Mouse (Mus musculus) megakaryocyte progenitor cell, adult 5-6 weeks (primary cell): ENCODE measurements around the gene Dcun1d4. TPM values are rescaled to one million over a fixed set of nuclear protein-coding genes. Genes with fewer than 3 reads are reported as not detected.

Experiments used
- ATAC-seq: replicated peaks from 2 replicates; pipeline ENCODE4 v1.8.0; 2016; ENCODE audit warnings: mild to moderate bottlenecking, moderate TSS enrichment, inconsistent platforms; ENCODE audit not compliant: poor library complexity
- total RNA-seq, 2 experiments: library from RNA; stranded (forward) in 1 of 2; stranded (reverse) in 1 of 2; fragments of 157-497, 149-512 nt in 1 of 2; fragments of 200-1000 nt in 1 of 2; gene quantifications; 2 replicates each; pipeline versions ENCODE4 v1.2.3 to v1.2.4; 2015 to 2017

The Dcun1d4 gene
- total RNA-seq, 2 experiments from 2014 or later: 11.1 to 19.9 TPM

DNA sequence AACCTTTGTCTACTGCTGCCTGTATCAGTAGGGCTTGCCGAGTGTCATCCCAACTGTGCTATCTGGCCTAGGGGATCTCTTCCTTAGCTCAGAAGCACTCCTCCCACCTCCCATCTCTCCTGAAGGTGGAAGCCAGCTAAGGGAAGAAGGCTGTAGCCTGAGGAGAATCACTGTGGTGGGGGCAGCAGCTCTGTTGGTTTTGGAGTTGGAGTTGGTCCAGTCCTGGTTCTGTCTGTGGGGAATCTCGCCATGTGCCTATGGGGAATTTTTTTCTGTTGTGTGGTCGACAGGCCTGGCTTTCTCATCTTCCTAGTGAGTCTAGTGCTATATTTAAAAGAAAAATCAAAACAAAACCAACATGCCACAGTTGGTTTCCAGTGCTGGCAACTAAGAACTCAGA lies 16.6 kb downstream of the Dcun1d4 start:
- no peak for ATAC-seq

DNA sequence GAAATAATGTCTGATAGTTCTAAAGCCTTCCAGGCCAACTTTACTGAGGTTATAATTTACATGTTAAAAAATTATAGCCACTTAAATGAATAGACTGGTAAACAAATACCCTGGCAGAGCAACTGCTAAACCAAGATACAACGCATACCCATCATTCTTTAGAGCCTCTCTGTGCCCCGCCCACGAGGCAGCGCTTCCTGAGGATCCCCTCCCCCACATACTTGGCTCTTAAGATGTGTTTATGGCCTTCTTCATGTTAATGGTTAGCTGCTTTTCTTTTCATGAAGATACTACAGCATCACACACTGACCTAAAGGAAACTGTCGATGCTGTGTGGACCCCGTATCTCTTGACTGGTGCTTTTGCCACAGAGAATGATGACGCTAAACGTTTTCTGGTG lies 17.8 kb downstream of the Dcun1d4 start:
- no peak for ATAC-seq

DNA sequence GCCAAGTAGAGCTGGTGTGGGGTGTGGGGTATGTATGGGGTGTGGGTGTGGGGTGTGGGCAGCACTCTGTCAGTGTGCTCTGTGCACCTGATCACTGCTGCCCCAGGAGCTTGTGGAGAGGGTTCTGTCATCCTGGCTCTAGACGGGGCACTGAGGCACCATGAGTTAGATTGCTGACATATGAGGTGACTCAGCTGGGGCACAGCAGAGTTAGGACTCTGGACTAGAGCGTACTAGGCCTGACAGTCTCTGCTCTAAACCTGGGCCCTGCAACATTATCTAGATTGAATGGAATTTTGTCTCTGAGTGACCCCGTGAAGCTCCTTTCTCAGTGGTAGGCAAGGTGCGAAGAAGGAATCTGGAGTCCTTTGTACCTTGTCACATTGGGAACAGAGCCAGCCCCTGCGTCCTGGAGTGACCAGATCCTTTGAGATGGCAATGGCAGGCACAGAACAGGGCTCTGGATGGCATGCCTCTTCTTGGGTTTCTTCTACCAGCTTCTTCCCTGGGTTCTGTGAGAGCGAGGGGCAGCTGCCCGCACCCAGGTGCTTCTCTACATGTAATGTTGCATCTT lies 20.2 kb downstream of the Dcun1d4 start:
- ATAC-seq: no peak

DNA sequence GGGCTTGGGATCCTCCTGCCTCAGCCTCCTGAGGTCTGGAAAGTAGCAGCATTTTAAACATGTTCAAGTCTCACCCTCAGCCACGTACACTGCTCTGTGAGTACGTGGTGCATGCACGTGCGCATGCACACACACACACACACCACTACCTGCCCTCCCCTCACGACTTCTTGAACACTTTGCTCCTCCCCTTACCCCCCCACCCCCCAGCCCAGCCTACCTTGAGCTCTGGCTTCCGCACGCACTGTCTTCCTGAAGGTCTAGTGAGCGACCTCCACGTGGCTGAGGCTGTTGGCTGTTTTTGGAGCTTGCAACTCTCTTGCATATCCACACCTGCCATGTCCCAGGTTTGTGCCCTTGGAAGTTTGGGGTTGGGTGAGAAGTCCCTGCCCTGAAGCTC lies 21.6 kb downstream of the Dcun1d4 start:
- ATAC-seq: no peak

DNA sequence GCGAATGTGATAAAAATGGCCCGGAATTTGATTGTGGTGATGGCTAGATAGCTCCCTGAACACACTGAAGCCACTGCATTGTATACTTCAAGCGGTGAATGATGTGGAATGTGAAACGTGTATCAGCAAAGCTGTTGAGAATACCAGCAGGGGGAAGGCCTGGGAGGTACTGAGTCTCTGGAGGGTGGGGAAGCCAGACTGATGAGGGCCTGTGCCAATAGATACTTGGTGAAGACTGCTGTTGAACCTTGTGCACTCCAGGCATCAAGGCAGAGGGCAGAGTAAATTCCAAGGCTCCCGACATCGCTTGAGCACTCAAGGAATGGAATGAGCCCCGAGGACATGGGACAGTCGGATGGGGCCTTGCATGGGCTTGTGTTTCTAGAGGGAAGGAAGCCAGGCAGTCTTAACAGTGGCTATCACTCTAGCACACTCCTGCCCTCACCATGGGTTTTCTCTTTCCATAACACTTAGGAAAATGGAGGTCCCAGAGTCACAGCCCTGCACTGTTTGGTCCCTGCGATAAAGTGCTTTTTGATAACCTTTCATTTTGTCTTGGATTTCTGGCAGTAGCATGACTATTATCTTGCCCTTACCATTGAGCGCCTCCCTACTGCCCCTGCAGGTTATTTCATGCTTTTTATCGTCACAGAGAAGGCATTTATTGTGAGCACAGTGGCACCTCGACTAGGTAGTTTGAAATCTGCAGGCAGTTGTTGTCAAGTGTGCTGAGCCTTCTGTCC lies 22.4 kb downstream of the Dcun1d4 start:
- peak; percentile 73 for ATAC-seq

DNA sequence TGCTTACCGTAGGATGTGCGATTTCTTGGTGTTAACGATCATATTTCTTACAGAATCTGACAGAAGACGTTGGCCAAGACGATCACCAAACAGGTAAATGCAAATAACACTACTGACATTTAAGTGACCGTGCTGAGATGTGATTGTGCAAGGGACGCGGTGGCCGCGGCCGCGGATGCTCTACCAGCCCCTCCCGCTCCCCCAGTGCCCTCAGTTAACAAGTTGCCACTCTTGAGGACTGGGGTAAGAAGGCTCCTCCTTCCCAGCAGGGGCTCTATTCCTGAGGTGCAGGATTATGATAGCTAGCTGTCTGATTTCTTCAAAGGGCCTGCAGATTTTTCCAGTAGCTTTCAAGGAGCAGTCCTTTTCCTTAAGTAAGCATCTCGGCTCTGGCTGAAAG lies 30.3 kb downstream of the Dcun1d4 start:
- no peak for ATAC-seq

DNA sequence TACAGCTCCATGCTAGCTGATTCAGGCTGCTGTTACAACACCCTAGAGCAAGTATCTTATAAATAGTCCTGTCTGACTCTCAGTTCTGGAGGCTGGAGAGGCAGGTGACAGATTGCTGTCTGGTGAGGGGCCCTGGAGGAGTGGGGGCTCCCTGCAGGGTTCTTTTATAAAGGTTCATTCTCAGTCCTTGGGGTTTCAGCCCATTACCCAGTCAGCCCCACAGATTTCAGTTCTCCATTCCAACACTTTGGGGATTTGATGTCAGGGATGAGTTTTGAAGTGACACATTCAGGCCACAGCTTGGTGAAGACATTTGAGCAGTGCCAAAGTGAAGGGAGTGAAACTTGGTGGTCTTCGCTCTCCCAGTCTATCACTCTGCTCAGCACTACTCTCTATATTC lies 31.4 kb downstream of the Dcun1d4 start:
- no peak for ATAC-seq

DNA sequence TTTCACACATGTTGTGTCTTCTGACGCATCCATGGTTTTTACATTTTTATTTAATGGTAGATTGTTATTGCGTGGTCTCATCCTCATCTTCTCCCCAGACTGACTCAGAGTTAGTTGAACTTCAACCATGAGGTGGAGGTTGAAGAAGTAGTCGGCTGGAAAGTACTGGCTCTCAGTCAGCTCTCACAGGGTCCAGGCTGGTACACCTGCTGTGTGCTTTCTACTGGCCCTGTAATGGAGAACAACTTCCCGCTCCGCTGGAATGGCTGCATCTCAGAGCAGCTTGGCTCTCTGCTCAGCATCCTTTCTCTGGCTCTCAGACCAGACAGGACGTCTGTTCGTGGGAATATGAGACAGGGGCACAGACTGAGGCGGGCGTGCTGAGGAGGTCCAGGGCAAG lies 31.9 kb downstream of the Dcun1d4 start:
- no peak for ATAC-seq

DNA sequence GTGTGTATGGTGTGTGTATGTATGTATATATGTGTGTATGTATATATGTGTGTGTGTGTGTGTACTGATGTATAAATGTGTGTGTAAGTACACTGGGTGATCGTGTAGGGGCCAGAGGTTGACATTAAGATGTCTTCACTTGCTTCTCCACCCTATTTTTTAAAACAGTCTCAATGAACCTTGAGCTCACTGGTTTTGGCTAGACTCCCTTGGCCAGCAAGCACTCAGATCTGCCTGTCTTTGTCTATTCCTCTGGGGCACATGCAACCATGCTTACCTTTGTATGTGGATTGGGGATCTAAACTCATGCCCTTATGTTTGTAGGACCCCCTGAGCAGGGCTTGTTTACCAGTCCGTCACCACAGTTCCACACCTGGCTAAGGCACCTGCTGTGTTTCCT lies 33.4 kb downstream of the Dcun1d4 start:
- no peak for ATAC-seq

DNA sequence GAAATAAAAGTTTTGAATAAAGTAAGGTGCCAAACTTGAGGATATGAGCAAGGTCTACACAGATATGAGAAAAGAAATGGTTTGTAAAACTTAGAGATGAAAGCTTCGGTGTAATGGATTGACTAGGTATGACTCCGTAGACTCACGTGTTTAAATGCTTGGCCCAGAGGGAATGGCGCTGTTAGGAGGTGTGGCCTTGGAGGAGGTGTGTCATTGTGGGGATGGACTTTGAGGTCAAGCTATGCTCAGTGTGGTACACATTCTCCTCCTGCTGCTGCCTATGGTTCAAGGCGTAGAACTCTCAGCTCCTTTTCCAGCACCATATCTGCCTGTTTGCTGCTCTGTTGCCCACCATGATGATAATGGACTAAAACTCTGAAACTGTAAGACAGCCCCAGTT lies 36.5 kb downstream of the Dcun1d4 start:
- ATAC-seq: no peak

DNA sequence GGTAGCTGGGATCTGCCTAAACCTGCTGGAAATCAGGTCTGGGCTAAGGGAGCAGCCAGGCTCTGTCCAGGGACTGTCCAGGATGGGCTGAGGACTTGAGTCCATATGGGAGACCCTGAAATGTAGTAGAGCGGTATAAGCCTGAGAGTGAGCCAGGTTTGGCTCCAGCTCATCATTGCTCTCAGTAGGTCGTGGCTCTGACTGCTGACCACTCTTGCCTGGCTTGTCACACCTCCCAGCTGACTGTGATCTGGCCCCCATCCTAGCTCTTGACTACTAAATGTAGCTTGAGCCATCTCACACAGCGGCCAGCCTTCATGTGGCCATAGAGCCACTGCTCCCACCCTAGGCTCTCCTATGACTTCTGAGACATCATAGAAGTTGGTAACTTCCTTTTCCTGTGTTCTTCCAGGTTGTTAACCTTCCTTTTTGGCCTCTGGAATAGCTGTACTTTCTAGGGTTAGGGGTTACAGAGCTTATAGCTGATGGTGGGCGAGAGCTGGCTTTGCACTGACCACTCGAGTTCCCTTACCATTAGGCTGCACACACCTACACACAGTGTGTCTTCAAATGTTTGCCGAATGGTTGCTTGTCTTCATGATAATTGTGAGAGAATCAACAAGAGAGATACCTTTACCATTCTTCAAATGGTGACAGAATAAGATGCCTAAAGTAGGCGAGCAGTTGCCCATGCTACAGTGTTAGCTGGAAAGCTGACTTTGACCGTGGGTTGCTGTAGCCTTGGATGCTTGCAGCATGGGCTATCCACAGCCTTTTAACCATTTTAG lies 37.8 kb downstream of the Dcun1d4 start:
- no peak for ATAC-seq

DNA sequence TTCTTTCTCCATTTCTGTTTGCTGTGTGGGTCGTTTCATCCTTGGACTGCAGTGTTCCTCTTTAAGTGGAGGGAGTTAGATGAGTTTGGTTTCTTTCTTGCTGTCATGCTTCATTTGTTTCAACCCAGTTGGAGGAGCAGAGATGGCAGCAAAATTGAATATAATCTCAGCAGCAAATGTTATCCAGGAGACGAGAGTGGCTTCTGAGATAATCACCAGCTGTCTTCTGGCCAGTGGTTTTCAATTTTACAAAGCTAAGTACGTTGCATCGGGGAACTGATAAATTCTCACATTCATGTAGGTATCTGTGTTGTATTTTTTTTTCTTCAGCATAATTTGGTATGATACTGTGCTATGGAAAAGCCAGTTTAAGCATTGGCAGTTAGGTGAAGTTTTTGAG lies 40.0 kb downstream of the Dcun1d4 start:
- no peak for ATAC-seq

DNA sequence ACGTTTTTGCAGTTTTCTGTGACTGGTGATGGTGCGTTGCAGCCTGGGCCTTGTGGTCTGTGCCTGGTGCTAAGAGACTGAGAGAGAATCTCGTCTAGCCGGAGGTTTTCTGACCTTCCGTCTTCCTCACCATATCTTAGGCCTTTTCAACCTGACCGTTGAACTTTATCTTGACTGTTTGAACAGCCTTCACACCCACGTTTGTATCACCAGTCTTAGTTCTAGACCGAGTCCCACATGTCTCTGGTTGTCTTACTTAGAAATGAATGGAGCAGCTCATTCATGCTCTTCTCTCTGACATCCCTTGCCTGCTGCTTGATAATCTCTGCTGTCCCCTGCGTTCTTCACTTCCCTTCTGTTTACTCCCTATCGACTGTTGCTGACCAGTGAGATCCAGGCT lies 42.4 kb downstream of the Dcun1d4 start:
- ATAC-seq: no peak

DNA sequence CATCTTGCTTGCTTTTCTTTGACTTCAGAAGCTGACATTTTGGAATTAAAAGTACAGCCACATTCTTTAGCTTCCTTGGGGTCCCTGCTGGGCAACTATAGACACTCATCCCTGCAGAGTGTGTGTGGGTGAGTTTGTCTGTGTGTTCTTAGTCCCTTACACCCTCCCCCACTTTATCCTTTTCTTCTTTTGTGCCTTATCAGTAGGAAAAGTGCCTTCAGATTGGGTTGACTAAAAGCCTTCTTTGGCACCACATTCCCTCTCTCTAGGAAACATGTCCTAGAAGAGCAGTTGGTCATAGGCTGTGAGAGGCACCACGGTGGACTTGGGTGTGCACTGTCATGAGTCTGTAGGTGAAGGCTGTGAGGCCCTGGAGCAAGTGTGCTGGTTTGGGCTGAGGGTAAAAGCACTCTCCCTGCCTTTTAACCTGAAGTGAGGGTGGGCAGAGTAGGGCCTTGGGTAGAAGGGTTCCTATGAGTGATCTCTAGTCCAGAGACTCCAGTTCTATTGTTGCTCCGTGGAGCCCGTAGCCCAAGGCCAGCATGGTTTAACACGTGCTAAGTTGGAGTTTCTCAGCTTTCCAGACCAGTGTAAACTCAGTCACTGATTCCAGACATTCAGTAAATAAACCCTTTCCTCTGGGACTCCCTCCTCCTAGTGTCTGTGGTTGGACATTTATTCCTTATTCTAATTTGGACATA lies 43.6 kb downstream of the Dcun1d4 start:
- no peak for ATAC-seq

DNA sequence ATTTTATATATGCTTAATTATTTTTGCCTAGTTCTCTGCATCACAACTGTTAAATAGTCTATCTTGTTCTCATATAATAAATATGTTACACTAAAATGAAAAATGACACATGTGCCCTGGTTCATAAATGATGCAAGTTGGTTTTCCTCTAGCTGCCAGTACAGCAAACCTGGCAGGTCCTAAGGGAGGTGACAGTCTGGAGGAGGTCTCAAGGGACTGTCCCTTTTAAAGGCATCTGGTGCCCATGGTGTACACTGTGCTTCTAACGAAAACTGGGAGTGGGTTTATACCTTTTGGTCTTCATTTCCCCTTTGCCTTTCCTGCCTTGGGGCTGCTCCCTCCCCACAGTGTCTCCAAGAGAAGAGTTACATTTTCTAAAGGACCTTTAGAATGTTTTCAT lies 51.4 kb downstream of the Dcun1d4 start:
- ATAC-seq: no peak

DNA sequence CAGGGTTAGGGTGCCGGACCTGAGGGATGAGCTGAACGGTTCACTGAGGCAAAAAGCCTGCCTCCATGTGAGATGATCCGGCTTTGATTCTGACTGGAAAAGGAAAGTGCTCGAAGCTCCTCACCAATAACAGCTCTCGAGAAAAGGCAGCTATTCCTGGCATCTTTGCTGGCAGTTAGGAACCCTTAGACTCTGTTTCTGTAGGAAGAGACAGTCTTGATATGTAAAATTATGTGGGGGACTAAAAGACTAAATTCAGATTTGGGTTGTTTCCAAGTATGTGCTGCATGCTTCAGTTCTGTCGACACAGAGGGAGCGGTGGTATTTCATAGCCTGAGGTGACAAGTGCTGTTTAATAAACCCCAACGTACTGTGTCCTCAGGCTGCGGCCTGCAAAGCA lies 52.1 kb downstream of the Dcun1d4 start:
- ATAC-seq: no peak

DNA sequence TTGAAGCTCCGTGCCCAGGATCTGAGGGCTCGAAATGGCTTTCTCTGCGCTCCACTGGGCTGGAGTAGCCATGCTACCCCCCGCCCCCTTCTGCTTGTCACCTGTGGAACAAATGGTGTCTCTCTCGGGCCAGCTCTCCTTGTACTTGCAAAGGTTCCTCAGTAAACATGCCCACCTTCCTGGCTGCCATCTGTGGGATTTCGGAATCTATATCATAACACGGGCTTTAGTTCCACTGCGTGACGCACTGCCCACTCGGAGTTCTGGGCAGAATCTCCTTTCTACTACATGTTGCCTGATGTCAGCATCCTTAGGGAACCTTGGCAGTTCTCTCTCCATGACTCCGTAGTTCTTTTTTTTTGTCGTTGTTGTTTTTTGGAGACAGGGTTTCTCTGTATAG lies 56.9 kb downstream of the Dcun1d4 start:
- no peak for ATAC-seq

DNA sequence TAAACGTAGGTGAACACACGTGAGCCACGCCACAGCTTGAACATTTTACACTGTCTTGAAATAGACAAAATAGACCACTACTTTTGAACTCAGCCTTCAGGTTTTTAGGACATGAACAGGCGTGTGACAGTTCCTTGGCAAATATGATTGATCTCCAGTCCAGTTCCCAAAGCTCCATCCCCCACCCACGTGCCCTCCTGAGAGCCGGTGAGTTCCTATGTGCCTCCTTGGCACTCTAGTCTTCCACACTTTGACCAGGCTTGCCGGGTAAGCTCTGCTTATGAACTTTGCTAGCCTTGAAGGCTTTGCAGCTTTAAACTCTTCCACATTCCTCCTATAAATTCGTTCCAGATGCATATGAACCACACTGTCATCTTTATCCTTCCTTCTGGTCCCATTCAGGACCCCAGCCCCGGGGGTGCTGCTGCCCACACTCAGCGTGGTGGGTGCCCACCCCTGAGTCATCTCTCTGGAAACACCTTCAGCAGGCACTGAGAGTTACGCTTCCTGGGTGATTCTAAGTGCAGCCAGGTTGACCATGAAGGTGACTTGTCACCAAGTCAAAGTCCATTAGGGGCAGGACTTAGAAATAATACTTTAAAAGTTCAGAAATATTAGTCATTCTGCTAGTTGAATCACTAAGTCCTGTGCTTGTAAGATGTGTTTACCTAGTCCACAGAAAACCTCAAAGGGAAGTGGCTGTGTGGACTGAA lies 57.9 kb downstream of the Dcun1d4 start:
- no peak for ATAC-seq

DNA sequence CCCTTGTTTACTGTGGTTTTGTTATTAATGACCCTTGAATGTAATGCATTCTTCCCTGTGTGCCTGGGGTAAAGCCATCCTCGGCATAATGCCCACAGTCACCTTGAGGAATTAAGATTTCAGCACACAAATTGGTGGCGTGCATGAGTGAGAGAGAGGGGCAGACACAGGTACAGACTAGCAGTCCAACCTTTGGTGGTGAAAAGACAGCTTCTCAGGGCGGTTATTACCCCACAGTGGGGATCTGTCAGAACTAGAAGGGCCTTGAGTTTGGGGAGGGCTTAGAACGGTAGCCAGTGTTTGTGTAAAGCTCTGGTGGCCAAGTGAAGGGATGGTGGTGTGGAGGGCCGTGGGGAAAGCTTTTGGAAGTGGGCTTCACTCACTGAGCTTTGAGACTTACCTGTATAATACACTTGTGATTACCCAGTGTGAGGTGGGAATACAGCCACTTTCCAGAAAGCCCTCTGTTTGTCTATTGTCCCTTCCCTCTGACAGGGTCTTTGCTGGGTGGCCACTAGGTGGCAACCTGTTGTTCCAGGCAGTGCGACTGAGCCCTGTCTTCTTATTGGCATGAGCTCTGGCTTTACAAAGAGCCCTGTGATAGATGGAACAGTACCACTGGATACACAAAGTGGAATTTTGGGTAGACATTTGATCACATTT lies 59.2 kb downstream of the Dcun1d4 start:
- peak; percentile 90 for ATAC-seq

DNA sequence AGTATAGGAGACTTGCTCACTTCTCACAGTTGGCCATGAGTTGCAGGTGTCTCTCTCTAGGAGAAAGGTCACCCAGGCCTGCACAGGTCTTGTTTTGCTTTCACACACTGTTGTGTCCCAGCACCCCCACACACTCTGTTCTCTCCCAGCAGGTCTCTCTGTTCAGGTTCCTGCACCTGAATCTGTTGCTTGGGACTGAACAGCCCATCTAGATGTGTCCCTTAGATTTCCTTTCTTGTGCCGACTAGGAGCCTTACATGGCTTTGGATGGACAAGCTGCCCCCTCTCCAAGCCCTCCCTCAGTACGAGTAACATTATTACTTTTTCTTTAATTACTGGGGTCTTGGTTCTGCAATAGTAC lies 59.7 kb downstream of the Dcun1d4 start:
- 0 out of 2 replicates have a peak, but pooled peaks have one; percentile 9 for ATAC-seq
